Mouse (Mus musculus): ENCODE measurements at regions not wholly inside any gene's neighbourhood (a gene's known extent, or its start where the extent isn't known, plus 50 kb on each side); places are given as distances from the start of the nearest gene placed in this dataset.

GRCm38 (mm10) chr12:26937836-26938235 lies 404.5 kb downstream of the Sox11 start:
- TF ChIP-seq MAFK (IDR thresholded peaks at IDR 0.05; ENCODE audit: insufficient replicate concordance, low read length) (no peak), TCF12 (IDR thresholded peaks at IDR 0.05; ENCODE audit: low read depth, low read length) (no peak), CHD1 (IDR thresholded peaks at IDR 0.05; ENCODE audit: low read depth, low read length) (no peak), SMC3 (IDR thresholded peaks at IDR 0.05; ENCODE audit: low read depth, low read length) (no peak), PAX5 (IDR thresholded peaks at IDR 0.05; ENCODE audit: low read length) (no peak), ZKSCAN1 (IDR thresholded peaks at IDR 0.05; ENCODE audit: borderline replicate concordance, low read depth, low read length) (no peak), POLR2A (IDR thresholded peaks at IDR 0.05; ENCODE audit: low read depth, low read length) (no peak), JUN (IDR thresholded peaks at IDR 0.05; ENCODE audit: insufficient read depth, low read depth, low read length) (no peak), JUND (conservative IDR thresholded peaks at IDR 0.05; ENCODE audit: low read depth, low read length) (no peak)
